Mouse (Mus musculus): ENCODE data around the gene Prrg4.
"Not testable (repeated sequence)": the region's sequence is repeated elsewhere in the genome, so short reads cannot be mapped to it uniquely, and the experiment has no call there.

The Prrg4 gene

GRCm38 (mm10) chr2:104849276-104849990 is at the start of gene Prrg4:
Prrg4 (minus strand) TSS chr2:104849876.
- no peak for DNase-seq (ENCODE audit: low read depth, low spot score)

- DNase-seq (ENCODE audit: low read depth, low spot score), result peak; percentile 83
Measured at GRCm38 (mm10) chr2:104887882-104888566, 38.3 kb upstream of the Prrg4 start.

GRCm38 (mm10) chr2:104887331-104887730 is 37.7 kb upstream of the Prrg4 start:
- not testable (repeated sequence) for DNase-seq (ENCODE audit: low read depth, low spot score)

GRCm38 (mm10) chr2:104886109-104886508 is 36.4 kb upstream of the Prrg4 start:
- no peak for DNase-seq (ENCODE audit: low read depth, low spot score)

GRCm38 (mm10) chr2:104878794-104879193 is 29.1 kb upstream of the Prrg4 start:
- no peak for DNase-seq (ENCODE audit: low read depth, low spot score)

- no peak for DNase-seq (ENCODE audit: low read depth, low spot score)
Measured at GRCm38 (mm10) chr2:104869101-104869500, 19.4 kb upstream of the Prrg4 start.

GRCm38 (mm10) chr2:104867282-104867855 is 17.7 kb upstream of the Prrg4 start, which contains the start of gene Ccdc73:
Ccdc73 (plus strand) TSS chr2:104867805.
- no peak for DNase-seq (ENCODE audit: low read depth, low spot score)

GRCm38 (mm10) chr2:104864176-104864860 is 14.6 kb upstream of the Prrg4 start:
- no peak for DNase-seq (ENCODE audit: low read depth, low spot score)

GRCm38 (mm10) chr2:104860426-104860825 is 10.8 kb upstream of the Prrg4 start:
- DNase-seq (ENCODE audit: low read depth, low spot score), result no peak

GRCm38 (mm10) chr2:104859060-104859459 is 9.4 kb upstream of the Prrg4 start:
- no peak for DNase-seq (ENCODE audit: low read depth, low spot score)

GRCm38 (mm10) chr2:104858083-104858482 is 8.4 kb upstream of the Prrg4 start:
- not testable (repeated sequence) for DNase-seq (ENCODE audit: low read depth, low spot score)

GRCm38 (mm10) chr2:104856218-104856617 is 6.5 kb upstream of the Prrg4 start:
- DNase-seq (ENCODE audit: low read depth, low spot score), result no peak

- no peak for DNase-seq (ENCODE audit: low read depth, low spot score)
Measured at GRCm38 (mm10) chr2:104855732-104856131, 6.1 kb upstream of the Prrg4 start.

- DNase-seq (ENCODE audit: low read depth, low spot score), result no peak
Measured at GRCm38 (mm10) chr2:104854836-104855235, 5.2 kb upstream of the Prrg4 start.

- no peak for DNase-seq (ENCODE audit: low read depth, low spot score)
Measured at GRCm38 (mm10) chr2:104852546-104852945, 2.9 kb upstream of the Prrg4 start.

- no peak for DNase-seq (ENCODE audit: low read depth, low spot score)
Measured at GRCm38 (mm10) chr2:104851686-104852085, 2.0 kb upstream of the Prrg4 start.

- DNase-seq (ENCODE audit: low read depth, low spot score), result no peak
Measured at GRCm38 (mm10) chr2:104849991-104850359, 299 bp upstream of the Prrg4 start.

GRCm38 (mm10) chr2:104848235-104849161 is 1.2 kb downstream of the Prrg4 start:
- no peak for DNase-seq (ENCODE audit: low read depth, low spot score)

- no peak for DNase-seq (ENCODE audit: low read depth, low spot score)
Measured at GRCm38 (mm10) chr2:104847645-104848044, 2.0 kb downstream of the Prrg4 start.

GRCm38 (mm10) chr2:104846638-104847414 is 2.9 kb downstream of the Prrg4 start:
- peak; percentile 48 for DNase-seq (ENCODE audit: low read depth, low spot score)

Data from forelimb bud, embryonic 11.5 days (tissue).